Mouse (Mus musculus) stomach, embryonic 16.5 days (tissue): Measurements from ENCODE around the gene Aipl1. TPM values are rescaled to one million over a fixed set of nuclear protein-coding genes. Genes with fewer than 3 reads are reported as not detected.

Source experiments
- ATAC-seq: fragments of 200-750 bp; cut with Nextera tagmentation; 2 replicates; pipeline ENCODE4 v1.8.0; 2017; ENCODE audit warnings: moderate number of reproducible peaks, moderate TSS enrichment; ENCODE audit not compliant: insufficient read depth, low FRiP score
- H3K27ac ChIP-seq: fragments of 300-500 bp; sonication (generic); 2 replicates; pipeline ENCODE4 v1.5.1; 2014; ENCODE audit warnings: low read length
- H3K27me3 ChIP-seq: fragments of 300-500 bp; sonication (generic); 2 replicates; pipeline ENCODE4 v1.6.1; 2014; ENCODE audit warnings: low read length, control low read depth, mixed read lengths; ENCODE audit not compliant: control insufficient read depth, insufficient read depth
- H3K36me3 ChIP-seq: fragments of 300-500 bp; sonication (generic); 2 replicates; pipeline ENCODE4 v1.6.1; 2014; ENCODE audit warnings: low read length; ENCODE audit not compliant: control insufficient read depth, insufficient read depth
- H3K4me1 ChIP-seq: fragments of 300-500 bp; sonication (generic); 2 replicates; pipeline ENCODE4 v1.6.1; 2014; ENCODE audit warnings: low read length, control low read depth, mixed read lengths; ENCODE audit not compliant: control insufficient read depth, insufficient read depth
- H3K4me2 ChIP-seq: fragments of 300-500 bp; sonication (generic); 2 replicates; pipeline ENCODE4 v1.6.1; 2014; ENCODE audit warnings: low read depth, low read length, mixed read lengths
- H3K4me3 ChIP-seq: fragments of 300-500 bp; sonication (generic); replicated peaks from 2 replicates; pipeline ENCODE4 v1.5.1; 2014; ENCODE audit warnings: mild to moderate bottlenecking, low read length
- H3K9ac ChIP-seq: fragments of 300-500 bp; sonication (generic); 2 replicates; pipeline ENCODE4 v1.6.1; 2014; ENCODE audit warnings: low read length
- H3K9me3 ChIP-seq: fragments of 300-500 bp; sonication (generic); replicated peaks from 2 replicates; pipeline ENCODE4 v1.6.1; 2016; ENCODE audit warnings: low read length, control low read depth; ENCODE audit not compliant: control insufficient read depth
- WGBS: fragments of 180-500 bp; shearing (Covaris S2); extraction: QIAGEN DNeasy Blood & Tissue Kit; methylation state at CpG from one replicate; pipeline ENCODE4 v1.1.7; 2014; 5-methylcytosine and 5-hydroxymethylcytosine counted together
- polyA plus RNA-seq: library from polyadenylated mRNA; unstranded; fragments of >200 nt; fragmentation: Nextera tagmentation; extraction: Ambion mirVana; gene quantifications from 2 replicates; pipeline ENCODE4 v1.2.1, GENCODE M21; 2015

Gene Aipl1
- polyA plus RNA-seq, 1 experiment from 2014 or later, result 0.22 TPM

- no peak for ATAC-seq
- no peaks in the 10 kb centered on the region for H3K27me3 ChIP-seq
- 77% methylated on average over 13 of the region's 13 CpGs for WGBS
- H3K27ac ChIP-seq, result no peak overlapping the region
- no peak overlapping the region for H3K9ac ChIP-seq
- no peak overlapping the region for H3K4me3 ChIP-seq
- H3K36me3 ChIP-seq, result no peaks in the 10 kb centered on the region
- H3K4me1 ChIP-seq, result peaks cover 1% of the 10 kb centered on the region; the same call in 1 of the 2 replicates
- no peaks in the 10 kb centered on the region for H3K9me3 ChIP-seq
- H3K4me2 ChIP-seq, result no peak overlapping the region
Observed at GRCm38 (mm10) chr11:72016518-72017252, 20.6 kb downstream of the Aipl1 start.

GRCm38 (mm10) chr11:72014674-72015073, 22.6 kb downstream of the Aipl1 start:
- no peak overlapping the region for H3K27ac ChIP-seq
- no peak for ATAC-seq
- H3K27me3 ChIP-seq, result no peaks in the 10 kb centered on the region
- no peaks in the 10 kb centered on the region for H3K9me3 ChIP-seq
- H3K4me3 ChIP-seq, result no peak overlapping the region
- H3K4me1 ChIP-seq, result peaks cover 14% of the 10 kb centered on the region
- H3K4me2 ChIP-seq, result no peak overlapping the region
- WGBS, result 68% methylated on average over 4 of the region's 4 CpGs
- no peak overlapping the region for H3K9ac ChIP-seq
- H3K36me3 ChIP-seq, result no peaks in the 10 kb centered on the region

GRCm38 (mm10) chr11:72011955-72012354, 25.4 kb downstream of the Aipl1 start:
- H3K36me3 ChIP-seq, result no peaks in the 10 kb centered on the region
- H3K4me2 ChIP-seq, result no peak overlapping the region
- peaks cover 14% of the 10 kb centered on the region for H3K4me1 ChIP-seq
- no peak for ATAC-seq
- H3K4me3 ChIP-seq, result no peak overlapping the region
- no peak overlapping the region for H3K9ac ChIP-seq
- H3K27me3 ChIP-seq, result no peaks in the 10 kb centered on the region
- 76% methylated on average over 1 of the region's 1 CpGs for WGBS
- H3K9me3 ChIP-seq, result no peaks in the 10 kb centered on the region
- peak overlapping the region; percentile 52; the same call in 1 of the 2 replicates for H3K27ac ChIP-seq

- Histone ChIP-seq H3K27ac (peak overlapping the region; percentile 52; the same call in 1 of the 2 replicates), H3K9me3 (no peaks in the 10 kb centered on the region), H3K4me1 (peaks cover 14% of the 10 kb centered on the region), H3K9ac (no peak overlapping the region), H3K36me3 (no peaks in the 10 kb centered on the region), H3K4me3 (no peak overlapping the region), H3K27me3 (no peaks in the 10 kb centered on the region), H3K4me2 (0 out of 2 replicates have a peak overlapping the region, but pooled peaks have one; percentile 14)
- peak; percentile 46; the same call in 1 of the 2 replicates for ATAC-seq
- 27% methylated on average over 9 of the region's 9 CpGs for WGBS
Observed at GRCm38 (mm10) chr11:72010940-72011722, 26.2 kb downstream of the Aipl1 start.

- Histone ChIP-seq H3K4me1 (peaks cover 14% of the 10 kb centered on the region), H3K9me3 (no peaks in the 10 kb centered on the region), H3K36me3 (no peaks in the 10 kb centered on the region), H3K27me3 (no peaks in the 10 kb centered on the region), H3K4me3 (no peak overlapping the region), H3K4me2 (no peak overlapping the region), H3K27ac (0 out of 2 replicates have a peak overlapping the region, but pooled peaks have one; percentile 52), H3K9ac (no peak overlapping the region)
- ATAC-seq, result peak; percentile 26; the same call in 1 of the 2 replicates
- WGBS, result 15% methylated on average over 5 of the region's 5 CpGs
Observed at GRCm38 (mm10) chr11:72010367-72010766, 26.9 kb downstream of the Aipl1 start.

- no peaks in the 10 kb centered on the region for H3K9me3 ChIP-seq
- no peaks in the 10 kb centered on the region for H3K27me3 ChIP-seq
- WGBS, result 80% methylated on average over 6 of the region's 6 CpGs
- H3K4me2 ChIP-seq, result no peak overlapping the region
- no peak overlapping the region for H3K9ac ChIP-seq
- H3K27ac ChIP-seq, result no peak overlapping the region
- H3K4me3 ChIP-seq, result no peak overlapping the region
- ATAC-seq, result no peak
- H3K4me1 ChIP-seq, result peaks cover 1% of the 10 kb centered on the region
- H3K36me3 ChIP-seq, result no peaks in the 10 kb centered on the region
Observed at GRCm38 (mm10) chr11:72005547-72005946, 31.8 kb downstream of the Aipl1 start.

- H3K4me2 ChIP-seq, result no peak overlapping the region
- no peaks in the 10 kb centered on the region for H3K27me3 ChIP-seq
- H3K36me3 ChIP-seq, result no peaks in the 10 kb centered on the region
- H3K4me1 ChIP-seq, result no peaks in the 10 kb centered on the region
- H3K4me3 ChIP-seq, result no peak overlapping the region
- no peaks in the 10 kb centered on the region for H3K9me3 ChIP-seq
- no peak overlapping the region for H3K27ac ChIP-seq
- no peak overlapping the region for H3K9ac ChIP-seq
- WGBS, result 44% methylated on average over 9 of the region's 9 CpGs
- no peak for ATAC-seq
Observed at GRCm38 (mm10) chr11:72003171-72003570, 34.1 kb downstream of the Aipl1 start.

GRCm38 (mm10) chr11:72002138-72002853, 35.0 kb downstream of the Aipl1 start:
- H3K9me3 ChIP-seq, result no peaks in the 10 kb centered on the region
- H3K27me3 ChIP-seq, result no peaks in the 10 kb centered on the region
- H3K27ac ChIP-seq, result no peak overlapping the region
- H3K4me3 ChIP-seq, result no peak overlapping the region
- no peak overlapping the region for H3K4me2 ChIP-seq
- H3K36me3 ChIP-seq, result no peaks in the 10 kb centered on the region
- 47% methylated on average over 13 of the region's 13 CpGs for WGBS
- no peak for ATAC-seq
- H3K4me1 ChIP-seq, result no peaks in the 10 kb centered on the region
- no peak overlapping the region for H3K9ac ChIP-seq
